Comparison of ENCODE assay signal across 9 mouse cellular contexts in genomic region chr4:135872015-135872414, GRCm38 (mm10). TPM values are rescaled to one million over a fixed set of nuclear protein-coding genes. Genes with fewer than 3 reads are reported as not detected.
DNase-seq lines count a peak whose midpoint lies in the region; ATAC-seq and TF ChIP-seq lines count a peak whose summit lies in the region.
"Had no signal": no experiment of that assay in that cellular context is flagged by ENCODE, and none has a peak within 500 bp of the region (broad histone marks: within the 10 kb centered on the region; RNA-seq: fewer than 3 reads in every experiment).

No protein-coding gene starts in this region.

- no peak for ATAC-seq in embryonic facial prominence, embryonic 13.5 days (ENCODE audit: insufficient number of reproducible peaks, insufficient read depth, low FRiP score, low TSS enrichment, low read depth)
- ATAC-seq in intestine, postnatal 0 days, result no peak
- ATAC-seq in neural tube, embryonic 12.5 days (ENCODE audit: low FRiP score, low read depth), result no peak

- H3K27ac ChIP-seq in layer of hippocampus, adult 2 months, result peak overlapping the region; percentile 99; the same call in 1 of the 2 replicates
- peak overlapping the region; percentile 100 for H3K27ac ChIP-seq in embryonic facial prominence, embryonic 13.5 days
- H3K27ac ChIP-seq in intestine, postnatal 0 days (ENCODE audit: low read depth, low read length), result no peak overlapping the region
- H3K27ac ChIP-seq in neural tube, embryonic 12.5 days, result no peak overlapping the region

- TF ChIP-seq CTCF in layer of hippocampus, adult 2 months (conservative IDR thresholded peaks at IDR 0.05), result no peak
- TF ChIP-seq CTCF in intestine, postnatal 0 days (IDR thresholded peaks at IDR 0.05; ENCODE audit: low read depth), result no peak

- peaks cover 14% of the 10 kb centered on the region for H3K36me3 ChIP-seq in embryonic facial prominence, embryonic 13.5 days
- peaks cover 13% of the 10 kb centered on the region for H3K36me3 ChIP-seq in intestine, postnatal 0 days (ENCODE audit: control insufficient read depth, insufficient read depth)
- H3K36me3 ChIP-seq in neural tube, embryonic 12.5 days, result peaks cover 11% of the 10 kb centered on the region

- no peaks in the 10 kb centered on the region for H3K9me3 ChIP-seq in embryonic facial prominence, embryonic 13.5 days
- no peaks in the 10 kb centered on the region for H3K9me3 ChIP-seq in intestine, postnatal 0 days (ENCODE audit: control insufficient read depth)
- H3K9me3 ChIP-seq in neural tube, embryonic 12.5 days, result no peaks in the 10 kb centered on the region

- DNase-seq in layer of hippocampus, adult 2 months (ENCODE audit: low spot score in 2 of 2), result no peak
- no peak for DNase-seq in layer of hippocampus, adult 9-10 months (ENCODE audit: low spot score)
- DNase-seq in left cerebral cortex, adult 8-10 months (ENCODE audit: low spot score in 2 of 2), result no peak
- DNase-seq in c-Kit-positive CD71-positive TER-119-positive erythroid progenitor cells, embryonic 14.5 days (ENCODE audit: low spot score), result no peak
- no peak for DNase-seq in lung, postnatal 4 days
- DNase-seq: kidney, postnatal 25 days had no signal

- peak overlapping the region; percentile 96 for H3K4me3 ChIP-seq in layer of hippocampus, adult 2 months
- peak overlapping the region; percentile 76 for H3K4me3 ChIP-seq in embryonic facial prominence, embryonic 13.5 days
- H3K4me3 ChIP-seq in intestine, postnatal 0 days (ENCODE audit: low read depth, low read length), result peak overlapping the region; percentile 74
- H3K4me3 ChIP-seq in neural tube, embryonic 12.5 days, result peak overlapping the region; percentile 72

- H3K4me1 ChIP-seq in embryonic facial prominence, embryonic 13.5 days, result peaks cover 51% of the 10 kb centered on the region
- peaks cover 14% of the 10 kb centered on the region for H3K4me1 ChIP-seq in intestine, postnatal 0 days (replicated peaks; ENCODE audit: control insufficient read depth, insufficient read depth, low read length)
- peaks cover 49% of the 10 kb centered on the region for H3K4me1 ChIP-seq in neural tube, embryonic 12.5 days

- 32% methylated on average over 3 of the region's 3 CpGs for WGBS in embryonic facial prominence, embryonic 13.5 days
- WGBS in intestine, postnatal 0 days, result 17% methylated on average over 3 of the region's 3 CpGs
- 49% methylated on average over 3 of the region's 3 CpGs for WGBS in neural tube, embryonic 12.5 days

- no peaks in the 10 kb centered on the region for H3K27me3 ChIP-seq in embryonic facial prominence, embryonic 13.5 days
- no peaks in the 10 kb centered on the region for H3K27me3 ChIP-seq in intestine, postnatal 0 days (replicated peaks; ENCODE audit: control insufficient read depth, insufficient read depth, low read length)
- no peaks in the 10 kb centered on the region for H3K27me3 ChIP-seq in neural tube, embryonic 12.5 days (replicated peaks)

- peak overlapping the region; percentile 72 for H3K4me2 ChIP-seq in embryonic facial prominence, embryonic 13.5 days
- H3K4me2 ChIP-seq in intestine, postnatal 0 days (replicated peaks; ENCODE audit: low read depth), result peak overlapping the region; percentile 77
- peak overlapping the region; percentile 79 for H3K4me2 ChIP-seq in neural tube, embryonic 12.5 days (replicated peaks)

- H3K9ac ChIP-seq in embryonic facial prominence, embryonic 13.5 days, result peak overlapping the region; percentile 98
- no peak overlapping the region for H3K9ac ChIP-seq in intestine, postnatal 0 days (ENCODE audit: low read depth, low read length)
- H3K9ac ChIP-seq in neural tube, embryonic 12.5 days, result peak overlapping the region; percentile 89

RNA-seq across cellular contexts. Expression of gene Pnrc2, which starts 1.6 kb away (rescaled TPM):
- 10 to 100 TPM; 52.7 to 54.8 TPM for total RNA-seq in layer of hippocampus, adult 2 months (2021)
- 183 and 196 TPM in 2 replicates for polyA plus RNA-seq in embryonic facial prominence, embryonic 13.5 days (2015; fragmentation: Nextera tagmentation; extraction: Ambion mirVana)
- 103 and 114 TPM in 2 replicates for polyA plus RNA-seq in intestine, postnatal 0 days (2015; fragmentation: Nextera tagmentation; extraction: Ambion mirVana)
- 145 and 154 TPM in 2 replicates for polyA plus RNA-seq in neural tube, embryonic 12.5 days (2016; fragmentation: Nextera tagmentation; extraction: Ambion mirVana)
- total RNA-seq in left cerebral cortex, adult 8-10 months (2022), result 10 to 100 TPM; 39.6 to 49.8 (median 44.9) TPM

RNA-seq across cellular contexts. Expression of gene Srsf10, which starts 16.5 kb away (rescaled TPM):
- 10 to 100 TPM; 82.6 to 94.2 TPM for total RNA-seq in layer of hippocampus, adult 2 months (2021)
- 324 and 327 TPM in 2 replicates for polyA plus RNA-seq in embryonic facial prominence, embryonic 13.5 days (2015; fragmentation: Nextera tagmentation; extraction: Ambion mirVana)
- polyA plus RNA-seq in intestine, postnatal 0 days (2015; fragmentation: Nextera tagmentation; extraction: Ambion mirVana), result 84.2 and 89.2 TPM in 2 replicates
- polyA plus RNA-seq in neural tube, embryonic 12.5 days (2016; fragmentation: Nextera tagmentation; extraction: Ambion mirVana), result 279 and 303 TPM in 2 replicates
- 10 to 100 TPM; 60.1 to 69.5 (median 63.3) TPM for total RNA-seq in left cerebral cortex, adult 8-10 months (2022)

RNA-seq across cellular contexts. Expression of gene Cnr2, which starts 23.2 kb away (rescaled TPM):
- under 1 TPM in 1 of 2 experiments, not detected in 1; 0.12 TPM for total RNA-seq in layer of hippocampus, adult 2 months (2021)
- 0.51 and 0.55 TPM in 2 replicates for polyA plus RNA-seq in embryonic facial prominence, embryonic 13.5 days (2015; fragmentation: Nextera tagmentation; extraction: Ambion mirVana)
- 0.14 and 0.24 TPM in 2 replicates for polyA plus RNA-seq in intestine, postnatal 0 days (2015; fragmentation: Nextera tagmentation; extraction: Ambion mirVana)
- 0.32 and 0.34 TPM in 2 replicates for polyA plus RNA-seq in neural tube, embryonic 12.5 days (2016; fragmentation: Nextera tagmentation; extraction: Ambion mirVana)
- total RNA-seq in left cerebral cortex, adult 8-10 months (2022), result under 1 TPM; 0.13 to 0.74 (median 0.40) TPM

RNA-seq across cellular contexts. Expression of gene Fuca1, which starts 48.5 kb away (rescaled TPM):
- 10 to 100 TPM; 39.4 to 39.7 TPM for total RNA-seq in layer of hippocampus, adult 2 months (2021)
- polyA plus RNA-seq in embryonic facial prominence, embryonic 13.5 days (2015; fragmentation: Nextera tagmentation; extraction: Ambion mirVana), result 66.6 and 75.1 TPM in 2 replicates
- polyA plus RNA-seq in intestine, postnatal 0 days (2015; fragmentation: Nextera tagmentation; extraction: Ambion mirVana), result 717 and 739 TPM in 2 replicates
- polyA plus RNA-seq in neural tube, embryonic 12.5 days (2016; fragmentation: Nextera tagmentation; extraction: Ambion mirVana), result 48.2 and 53.6 TPM in 2 replicates
- 10 to 100 TPM; 33.5 to 54.6 (median 51.0) TPM for total RNA-seq in left cerebral cortex, adult 8-10 months (2022)

Comparison
In these comparisons a context has a peak if more than half of its experiments do, and no peak if none do; other contexts are left out.
1. H3K27ac ChIP-seq: peak in layer of hippocampus, adult 2 months (single experiment) and embryonic facial prominence, embryonic 13.5 days (single experiment); none in intestine, postnatal 0 days (single experiment) and neural tube, embryonic 12.5 days (single experiment).
2. Peak in every context shown above with its lines, with median percentiles within 50 percentile points of each other: H3K4me3 ChIP-seq and H3K4me2 ChIP-seq.